Mouse (Mus musculus) spleen, postnatal 36 days (tissue): ENCODE results near the gene Fbxw8.

ENCODE experiments used
- DNase-seq, 2 experiments: peaks; one replicate each; pipeline ENCODE4 v3.0.0; 2022; ENCODE audit warnings: low spot score in 2 of 2, mixed read lengths in 1 of 2

Gene Fbxw8

GRCm38 (mm10) chr5:118156976-118157375, 1.7 kb upstream of the Fbxw8 start:
- DNase-seq, result no peak

- DNase-seq, result no peak
Observed at GRCm38 (mm10) chr5:118155565-118155947, 292 bp upstream of the Fbxw8 start.

GRCm38 (mm10) chr5:118149711-118150110, 5.6 kb downstream of the Fbxw8 start:
- DNase-seq, result no peak

GRCm38 (mm10) chr5:118147264-118147663, 8.0 kb downstream of the Fbxw8 start:
- no peak for DNase-seq

GRCm38 (mm10) chr5:118145999-118146679, 9.1 kb downstream of the Fbxw8 start:
- DNase-seq, result no peak

GRCm38 (mm10) chr5:118145458-118145857, 9.8 kb downstream of the Fbxw8 start:
- no peak for DNase-seq

- no peak for DNase-seq
Observed at GRCm38 (mm10) chr5:118144770-118145169, 10.5 kb downstream of the Fbxw8 start.

- no peak for DNase-seq
Observed at GRCm38 (mm10) chr5:118144327-118144726, 10.9 kb downstream of the Fbxw8 start.

GRCm38 (mm10) chr5:118143211-118144026, 11.8 kb downstream of the Fbxw8 start:
- no peak for DNase-seq

- DNase-seq, result no peak
Observed at GRCm38 (mm10) chr5:118142471-118142870, 12.8 kb downstream of the Fbxw8 start.

- DNase-seq, result no peak
Observed at GRCm38 (mm10) chr5:118139630-118140029, 15.6 kb downstream of the Fbxw8 start.

- DNase-seq, result no peak
Observed at GRCm38 (mm10) chr5:118136391-118136790, 18.9 kb downstream of the Fbxw8 start.

GRCm38 (mm10) chr5:118128651-118129050, 26.6 kb downstream of the Fbxw8 start:
- no peak for DNase-seq

GRCm38 (mm10) chr5:118128208-118128607, 27.1 kb downstream of the Fbxw8 start:
- no peak for DNase-seq

- DNase-seq, result no peak
Observed at GRCm38 (mm10) chr5:118126671-118127070, 28.6 kb downstream of the Fbxw8 start.

GRCm38 (mm10) chr5:118123096-118123495, 32.2 kb downstream of the Fbxw8 start:
- DNase-seq, result no peak

- no peak for DNase-seq
Observed at GRCm38 (mm10) chr5:118121928-118122327, 33.3 kb downstream of the Fbxw8 start.

- no peak for DNase-seq
Observed at GRCm38 (mm10) chr5:118120670-118121069, 34.6 kb downstream of the Fbxw8 start.

GRCm38 (mm10) chr5:118118922-118119321, 36.3 kb downstream of the Fbxw8 start:
- no peak for DNase-seq

- no peak for DNase-seq
Observed at GRCm38 (mm10) chr5:118118351-118118750, 36.9 kb downstream of the Fbxw8 start.

GRCm38 (mm10) chr5:118113617-118114016, 41.6 kb downstream of the Fbxw8 start:
- DNase-seq, result no peak

- DNase-seq, result no peak
Observed at GRCm38 (mm10) chr5:118113043-118113442, 42.2 kb downstream of the Fbxw8 start.

GRCm38 (mm10) chr5:118108794-118109440, 46.3 kb downstream of the Fbxw8 start:
- DNase-seq, result no peak
